Mouse (Mus musculus): ENCODE measurements around the gene Aldh3b2. TPM values are rescaled to one million over a fixed set of nuclear protein-coding genes. Genes with fewer than 3 reads are reported as not detected.
A peak's percentile ranks its signal among the peaks of the same experiment; 100 is the strongest.

Gene Aldh3b2
- under 1 TPM in 2 of 4 experiments, not detected in 2; 0.19 to 0.23 TPM for total RNA-seq (2022)

DNA sequence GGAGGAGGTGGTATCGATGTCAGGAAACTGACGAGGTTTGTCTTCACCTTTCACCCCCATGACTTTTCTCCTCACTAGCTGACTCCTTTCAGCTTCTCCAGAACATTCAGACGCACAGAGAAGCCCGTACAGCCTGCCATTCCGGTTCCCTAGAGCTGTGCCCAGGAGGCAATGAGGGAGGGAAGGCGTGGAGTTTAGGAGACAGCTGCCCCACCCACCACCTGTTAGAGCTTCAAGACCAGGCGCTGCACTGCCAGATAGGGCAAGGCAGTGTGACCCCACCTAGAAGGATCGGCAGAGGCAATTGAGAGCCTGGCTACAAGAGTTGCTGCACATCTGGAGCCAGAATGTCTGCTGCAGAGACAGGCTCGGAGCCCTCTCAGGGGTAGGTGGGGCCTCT is at the start of gene Aldh3b2:
Gene Aldh3b2 (plus strand): TSS at position 100 of the 400 bp plus-strand sequence.
- DNase-seq (ENCODE audit: low spot score) = no peak

DNA sequence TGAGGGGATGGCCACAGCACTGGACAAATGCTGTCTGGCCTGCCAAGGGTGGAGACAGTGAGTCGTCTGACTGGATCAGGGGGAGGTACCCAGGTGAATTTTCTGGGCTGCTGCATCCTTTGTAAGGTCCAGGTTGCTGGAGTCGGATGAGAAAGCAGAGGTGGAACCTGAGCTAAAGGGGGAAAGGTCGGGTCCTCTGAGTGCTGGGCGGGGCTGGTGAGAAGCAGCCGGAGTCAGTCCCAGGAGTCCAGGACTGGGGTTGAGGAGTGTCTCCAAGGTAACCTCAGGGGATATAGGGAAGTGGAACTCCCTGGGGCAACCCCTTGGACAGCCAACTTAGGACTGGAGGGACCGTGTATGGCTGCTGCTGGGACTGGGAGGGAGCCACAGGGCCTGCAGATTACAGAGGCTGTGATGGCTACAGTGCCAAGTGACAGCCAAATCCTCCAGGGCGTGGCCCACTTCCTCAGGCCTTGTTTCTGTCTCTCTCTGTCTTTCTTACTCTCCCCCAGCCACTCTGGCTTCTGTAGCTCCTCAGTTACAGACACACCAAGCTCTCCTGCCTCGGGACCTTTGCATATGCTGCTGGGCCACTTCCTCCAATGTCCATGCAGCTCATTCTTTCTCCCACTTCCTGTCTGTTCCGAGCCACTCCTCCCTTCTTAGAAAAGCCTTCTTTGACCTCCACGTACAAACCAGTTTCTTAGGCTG is 49.3 kb upstream of the Aldh3b2 start:
- no peak for DNase-seq (ENCODE audit: low spot score)

DNA sequence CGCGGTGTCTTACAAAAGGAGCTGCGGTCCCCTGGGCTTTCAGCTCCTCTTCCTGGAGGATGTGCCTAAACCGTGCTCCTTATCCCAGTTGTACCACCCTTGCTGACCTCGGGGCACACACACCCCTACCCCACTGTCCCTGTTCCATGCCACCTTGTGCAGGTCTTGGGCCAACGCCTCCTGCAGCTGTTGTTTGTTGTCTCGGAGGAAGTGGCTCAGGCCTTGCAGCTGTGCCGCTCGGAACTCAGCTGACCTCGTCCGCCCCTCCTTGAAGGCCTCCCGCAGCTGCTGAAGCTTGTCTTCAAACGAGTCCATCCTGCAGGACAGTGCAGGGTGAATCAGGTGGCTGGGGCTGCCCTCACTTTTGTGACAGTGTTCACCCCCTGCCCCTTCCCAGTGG is 48.5 kb upstream of the Aldh3b2 start:
- DNase-seq (ENCODE audit: low spot score) = no peak

GRCm38 (mm10) chr19:3924190-3924589 is 47.9 kb upstream of the Aldh3b2 start:
- no peak for DNase-seq (ENCODE audit: low spot score)

GRCm38 (mm10) chr19:3924868-3925267 is 47.3 kb upstream of the Aldh3b2 start:
- no peak for DNase-seq (ENCODE audit: low spot score)

GRCm38 (mm10) chr19:3925859-3926258 is 46.3 kb upstream of the Aldh3b2 start:
- DNase-seq (ENCODE audit: low spot score) = no peak

GRCm38 (mm10) chr19:3926279-3926678 is 45.8 kb upstream of the Aldh3b2 start:
- DNase-seq (ENCODE audit: low spot score) = no peak

GRCm38 (mm10) chr19:3926685-3927084 is 45.4 kb upstream of the Aldh3b2 start:
- no peak for DNase-seq (ENCODE audit: low spot score)

GRCm38 (mm10) chr19:3927989-3928388 is 44.1 kb upstream of the Aldh3b2 start:
- DNase-seq (ENCODE audit: low spot score) = no peak

- DNase-seq (ENCODE audit: low spot score) = no peak
Measured at GRCm38 (mm10) chr19:3928779-3929178, 43.3 kb upstream of the Aldh3b2 start.

DNA sequence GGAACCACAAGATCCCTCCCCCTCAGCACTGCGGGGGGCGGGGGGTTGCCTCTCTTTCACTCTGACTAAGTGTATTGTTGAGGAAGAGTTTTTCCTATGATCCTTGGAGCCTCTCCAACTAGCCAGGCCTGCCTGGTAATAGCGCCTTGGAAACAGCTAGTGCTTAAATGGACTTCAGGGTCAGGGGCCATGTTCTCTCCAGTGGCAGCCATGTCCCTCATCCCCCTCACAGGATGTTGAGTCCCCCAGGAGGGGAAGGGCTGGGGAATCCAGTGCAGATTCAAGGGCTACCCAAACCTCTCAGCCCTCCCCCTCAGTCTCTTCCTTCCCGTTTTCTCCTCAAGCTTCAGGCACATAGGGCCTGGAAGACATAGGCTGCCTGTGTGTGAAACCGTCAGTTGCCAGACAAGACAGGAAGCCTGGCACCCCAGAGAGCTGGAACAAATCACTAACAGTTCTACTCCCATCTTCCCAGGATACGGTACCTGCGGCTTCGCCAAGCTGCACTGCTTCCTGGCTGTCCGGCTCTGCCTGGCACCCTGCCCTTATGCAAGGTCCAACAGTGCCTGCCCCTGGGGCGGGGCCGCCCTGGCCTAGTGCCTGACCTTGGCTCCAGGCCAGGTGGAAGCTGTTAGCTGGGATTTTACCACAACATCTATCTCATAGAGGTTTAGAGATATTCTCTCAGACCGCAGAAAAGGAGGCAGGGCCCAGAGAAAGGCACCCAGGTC is 42.8 kb upstream of the Aldh3b2 start, which contains the start of gene Aldh3b1:
Gene Aldh3b1 (minus strand): TSS at position 598 of the 731 bp plus-strand sequence.
- DNase-seq (ENCODE audit: low spot score) = peak; percentile 88

- DNase-seq (ENCODE audit: low spot score) = no peak
Measured at GRCm38 (mm10) chr19:3930262-3931057, 41.7 kb upstream of the Aldh3b2 start.

- DNase-seq (ENCODE audit: low spot score) = no peak
Measured at GRCm38 (mm10) chr19:3931716-3932115, 40.4 kb upstream of the Aldh3b2 start.

DNA sequence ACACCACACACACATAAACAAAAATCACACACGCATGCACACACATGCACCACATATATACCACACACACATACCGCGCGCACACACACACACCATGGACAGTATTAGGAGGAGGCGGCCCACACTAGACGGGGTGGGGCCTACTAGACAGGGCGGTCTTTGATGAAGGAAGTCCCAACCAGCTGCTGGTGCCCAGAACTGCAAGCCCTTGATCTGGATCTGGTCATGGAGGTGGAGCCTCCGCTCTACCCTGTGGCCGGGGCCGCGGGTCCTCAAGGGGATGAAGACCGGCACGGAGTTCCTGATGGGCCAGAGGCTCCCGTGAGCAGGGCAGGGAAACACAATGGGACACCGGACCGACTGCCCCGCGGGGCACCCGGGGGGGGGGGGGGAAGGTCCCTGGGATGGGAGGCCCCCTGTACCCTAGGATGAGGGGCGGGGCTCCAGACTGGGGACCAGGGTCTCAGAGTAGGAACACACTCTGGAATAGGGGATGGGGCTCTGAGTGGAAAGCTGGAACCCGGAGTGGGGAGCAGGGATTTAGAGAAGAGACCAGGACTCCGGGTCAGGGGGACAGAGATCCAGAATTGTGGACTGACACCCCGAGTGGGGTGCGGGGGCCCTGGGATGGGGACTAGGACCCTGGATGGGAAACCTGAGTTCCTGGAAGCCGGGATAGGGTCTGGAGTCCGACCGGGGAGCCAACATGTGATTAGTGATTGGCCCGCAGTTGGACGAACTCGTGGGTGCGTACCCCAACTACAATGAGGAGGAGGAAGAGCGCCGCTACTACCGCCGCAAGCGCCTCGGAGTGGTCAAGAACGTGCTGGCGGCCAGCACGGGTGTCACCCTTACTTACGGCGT is 36.9 kb upstream of the Aldh3b2 start, which contains the start of gene Unc93b1:
Gene Unc93b1 (plus strand): TSS at position 155 of the 864 bp plus-strand sequence.
- DNase-seq (ENCODE audit: low spot score) = peak; percentile 78

DNA sequence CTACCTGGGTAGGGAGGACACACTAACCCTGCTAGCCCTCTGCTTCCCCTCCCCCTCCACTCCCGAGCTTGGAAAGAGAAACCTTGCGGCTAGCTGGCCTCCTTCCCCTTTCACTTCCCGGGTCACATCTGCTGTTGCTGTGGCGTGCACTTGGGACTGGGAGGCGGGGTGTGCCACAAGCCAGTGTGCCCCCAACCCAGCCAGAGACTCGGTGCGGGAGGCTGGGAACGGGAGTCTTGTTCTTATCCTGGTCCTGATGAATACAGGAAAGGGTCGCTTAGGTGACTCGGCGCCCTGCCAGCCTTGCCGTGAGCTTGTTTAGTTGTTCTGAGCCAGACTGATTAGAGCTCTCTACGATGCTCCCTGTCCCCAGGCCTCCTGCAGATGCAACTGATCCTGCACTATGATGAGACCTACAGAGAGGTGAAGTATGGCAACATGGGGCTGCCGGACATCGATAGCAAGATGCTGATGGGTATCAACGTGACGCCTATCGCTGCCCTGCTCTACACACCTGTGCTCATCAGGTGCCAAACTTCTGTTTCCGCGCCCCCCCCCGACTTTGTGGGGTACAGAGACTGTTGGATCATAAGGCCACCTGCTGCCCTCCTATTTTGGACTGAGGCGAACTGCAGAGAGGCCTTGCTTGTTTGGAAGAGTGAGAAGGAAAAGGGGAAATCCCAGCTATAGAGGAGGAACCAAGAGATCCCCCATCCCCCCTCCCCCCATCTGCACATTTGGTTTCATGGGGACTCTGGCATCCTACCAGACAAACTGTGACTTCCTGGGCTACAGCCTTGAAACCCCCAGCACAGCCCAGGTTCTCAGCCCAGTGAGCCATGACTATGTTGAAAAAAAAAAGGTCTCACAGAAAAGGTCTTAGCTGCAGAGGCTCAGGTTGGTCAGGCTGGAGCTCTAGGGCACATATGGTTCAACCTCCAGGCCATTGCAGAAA is 36.0 kb upstream of the Aldh3b2 start:
- peak; percentile 77 for DNase-seq (ENCODE audit: low spot score)

DNA sequence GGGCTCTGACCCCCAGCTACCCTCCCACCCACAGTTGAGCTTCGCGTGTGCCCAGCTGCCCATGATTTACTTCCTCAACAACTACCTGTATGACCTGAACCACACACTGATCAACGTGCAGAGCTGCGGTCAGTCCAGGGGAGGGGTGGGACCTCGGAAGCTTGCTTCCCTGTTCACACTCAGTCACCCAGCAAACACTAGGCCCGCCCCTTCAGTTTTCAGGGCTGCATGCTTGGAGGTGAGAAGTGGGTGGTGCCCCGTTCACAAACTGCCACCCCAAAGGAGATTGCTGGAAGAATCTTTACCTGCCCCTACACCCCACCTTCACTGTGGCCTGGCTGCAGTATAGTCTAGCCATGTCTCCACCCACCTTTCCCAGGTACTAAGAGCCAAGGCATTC is 29.8 kb upstream of the Aldh3b2 start:
- DNase-seq (ENCODE audit: low spot score) = no peak

- DNase-seq (ENCODE audit: low spot score) = no peak
Measured at GRCm38 (mm10) chr19:3942986-3943735, 29.0 kb upstream of the Aldh3b2 start.

GRCm38 (mm10) chr19:3945872-3946564 is 26.1 kb upstream of the Aldh3b2 start:
- DNase-seq (ENCODE audit: low spot score) = peak; percentile 18

- peak; percentile 63 for DNase-seq (ENCODE audit: low spot score)
Measured at GRCm38 (mm10) chr19:3946715-3947114, 25.4 kb upstream of the Aldh3b2 start.

All from heart, adult 8-10 months (tissue).